Mouse (Mus musculus) cortical plate, adult 2 months (tissue): Measurements from ENCODE around the gene Olfr186.

Experiments used
- CTCF ChIP-seq: fragments of 200-500 bp; IDR thresholded peaks from 2 replicates; pipeline ENCODE4 v1.5.1; 2011; ENCODE audit warnings: mild to moderate bottlenecking, control low read depth, low read length; ENCODE audit not compliant: insufficient read depth; ENCODE audit errors: extremely low read depth
- POLR2A ChIP-seq: fragments of 200-500 bp; IDR thresholded peaks from 2 replicates; pipeline ENCODE4 v1.6.1; 2011; ENCODE audit warnings: mild to moderate bottlenecking, low read length, control low read depth; ENCODE audit not compliant: insufficient read depth; ENCODE audit errors: extremely low read depth

GRCm38 (mm10) chr16:59045835-59046234 lies 15.7 kb upstream of the Olfr186 start:
- TF ChIP-seq POLR2A = no peak
- TF ChIP-seq CTCF = no peak
